Mouse (Mus musculus): ENCODE measurements at regions not wholly inside any gene's neighbourhood (a gene's known extent, or its start where the extent isn't known, plus 50 kb on each side); places are given as distances from the start of the nearest gene placed in this dataset.

- ATAC-seq (replicated peaks; ENCODE audit: low FRiP score, low TSS enrichment, poor library complexity, severe bottlenecking): no peak
Observed at GRCm38 (mm10) chr7:136070881-136071280, 354.7 kb upstream of the Mki67 start.

- no peak for ATAC-seq (replicated peaks; ENCODE audit: low FRiP score, low TSS enrichment, poor library complexity, severe bottlenecking)
Observed at GRCm38 (mm10) chr7:136071331-136071730, 355.2 kb upstream of the Mki67 start.

- ATAC-seq (replicated peaks; ENCODE audit: low FRiP score, low TSS enrichment, poor library complexity, severe bottlenecking): no peak
Observed at GRCm38 (mm10) chr7:136073265-136073799, 357.2 kb upstream of the Mki67 start.

- no peak for ATAC-seq (replicated peaks; ENCODE audit: low FRiP score, low TSS enrichment, poor library complexity, severe bottlenecking)
Observed at GRCm38 (mm10) chr7:136074043-136074442, 357.9 kb upstream of the Mki67 start.

GRCm38 (mm10) chr7:136081534-136082252, 365.5 kb upstream of the Mki67 start:
- ATAC-seq (replicated peaks; ENCODE audit: low FRiP score, low TSS enrichment, poor library complexity, severe bottlenecking): no peak

GRCm38 (mm10) chr7:136082253-136082867, 366.2 kb upstream of the Mki67 start:
- no peak for ATAC-seq (replicated peaks; ENCODE audit: low FRiP score, low TSS enrichment, poor library complexity, severe bottlenecking)

- ATAC-seq (replicated peaks; ENCODE audit: low FRiP score, low TSS enrichment, poor library complexity, severe bottlenecking): no peak
Observed at GRCm38 (mm10) chr7:136083005-136083404, 366.8 kb upstream of the Mki67 start.

- ATAC-seq (replicated peaks; ENCODE audit: low FRiP score, low TSS enrichment, poor library complexity, severe bottlenecking): no peak
Observed at GRCm38 (mm10) chr7:136083571-136084342, 367.6 kb upstream of the Mki67 start.

- ATAC-seq (replicated peaks; ENCODE audit: low FRiP score, low TSS enrichment, poor library complexity, severe bottlenecking): no peak
Observed at GRCm38 (mm10) chr7:136088785-136089184, 372.6 kb upstream of the Mki67 start.

- ATAC-seq (replicated peaks; ENCODE audit: low FRiP score, low TSS enrichment, poor library complexity, severe bottlenecking): no peak
Observed at GRCm38 (mm10) chr7:136094681-136095360, 378.7 kb upstream of the Mki67 start.

- ATAC-seq (replicated peaks; ENCODE audit: low FRiP score, low TSS enrichment, poor library complexity, severe bottlenecking): no peak
Observed at GRCm38 (mm10) chr7:136104021-136104420, 387.9 kb upstream of the Mki67 start.

GRCm38 (mm10) chr7:136112163-136112562, 396.0 kb upstream of the Mki67 start:
- no peak for ATAC-seq (replicated peaks; ENCODE audit: low FRiP score, low TSS enrichment, poor library complexity, severe bottlenecking)

GRCm38 (mm10) chr7:136120930-136121329, 404.8 kb upstream of the Mki67 start:
- ATAC-seq (replicated peaks; ENCODE audit: low FRiP score, low TSS enrichment, poor library complexity, severe bottlenecking): no peak

- no peak for ATAC-seq (replicated peaks; ENCODE audit: low FRiP score, low TSS enrichment, poor library complexity, severe bottlenecking)
Observed at GRCm38 (mm10) chr7:136121406-136121805, 405.2 kb upstream of the Mki67 start.

GRCm38 (mm10) chr7:136124786-136125185, 408.6 kb upstream of the Mki67 start:
- ATAC-seq (replicated peaks; ENCODE audit: low FRiP score, low TSS enrichment, poor library complexity, severe bottlenecking): no peak

GRCm38 (mm10) chr7:136126393-136126792, 410.2 kb upstream of the Mki67 start:
- ATAC-seq (replicated peaks; ENCODE audit: low FRiP score, low TSS enrichment, poor library complexity, severe bottlenecking): no peak

GRCm38 (mm10) chr7:136127576-136127975, 411.4 kb upstream of the Mki67 start:
- no peak for ATAC-seq (replicated peaks; ENCODE audit: low FRiP score, low TSS enrichment, poor library complexity, severe bottlenecking)

- ATAC-seq (replicated peaks; ENCODE audit: low FRiP score, low TSS enrichment, poor library complexity, severe bottlenecking): no peak
Observed at GRCm38 (mm10) chr7:136129721-136130123, 413.6 kb upstream of the Mki67 start.

GRCm38 (mm10) chr7:136130666-136131239, 414.6 kb upstream of the Mki67 start:
- ATAC-seq (replicated peaks; ENCODE audit: low FRiP score, low TSS enrichment, poor library complexity, severe bottlenecking): no peak

Data from megakaryocyte-erythroid progenitor cell, adult 5-6 weeks (primary cell).